Mouse (Mus musculus) limb, embryonic 14.5 days (tissue): ENCODE data around the gene Tchh. TPM values are rescaled to one million over a fixed set of nuclear protein-coding genes. Genes with fewer than 3 reads are reported as not detected.
"Not testable (repeated sequence)": the region's sequence is repeated elsewhere in the genome, so short reads cannot be mapped to it uniquely, and the experiment has no call there.

Experiments used
- ATAC-seq: fragments of 200-750 bp; cut with Nextera tagmentation; 2 replicates; pipeline ENCODE4 v1.8.0; 2017; ENCODE audit warnings: low read depth, moderate number of reproducible peaks, moderate TSS enrichment; ENCODE audit not compliant: low FRiP score
- DNase-seq: peaks from one replicate; pipeline ENCODE4 v3.0.0-alpha.2; 2015; ENCODE audit warnings: low spot score
- H3K27ac ChIP-seq: fragments of 300-500 bp; sonication (generic); replicated peaks from 2 replicates; pipeline ENCODE4 v1.5.1; 2014; ENCODE audit warnings: low read depth, mild to moderate bottlenecking, low read length, moderate library complexity, mixed read lengths
- H3K27me3 ChIP-seq: fragments of 300-500 bp; sonication (generic); 2 replicates; pipeline ENCODE4 v1.6.1; 2014; ENCODE audit warnings: low read length, mixed read lengths; ENCODE audit not compliant: control insufficient read depth, insufficient read depth
- H3K36me3 ChIP-seq: fragments of 300-500 bp; sonication (generic); 2 replicates; pipeline ENCODE4 v1.6.1; 2014; ENCODE audit warnings: mild to moderate bottlenecking, low read length, moderate library complexity, mixed read lengths; ENCODE audit not compliant: control insufficient read depth, insufficient read depth
- H3K4me1 ChIP-seq: fragments of 300-500 bp; sonication (generic); 2 replicates; pipeline ENCODE4 v1.6.1; 2014; ENCODE audit warnings: antibody characterized with exemption, low read length, mixed read lengths; ENCODE audit not compliant: control insufficient read depth, insufficient read depth
- H3K4me2 ChIP-seq: fragments of 300-500 bp; sonication (generic); replicated peaks from 2 replicates; pipeline ENCODE4 v1.6.1; 2014; ENCODE audit warnings: low read depth, mild to moderate bottlenecking, low read length, moderate library complexity; ENCODE audit not compliant: severe bottlenecking
- H3K4me3 ChIP-seq: fragments of 300-500 bp; sonication (generic); replicated peaks from 2 replicates; pipeline ENCODE4 v1.5.1; 2014; ENCODE audit warnings: low read length
- H3K9ac ChIP-seq: fragments of 300-500 bp; sonication (generic); 2 replicates; pipeline ENCODE4 v1.6.1; 2014; ENCODE audit warnings: mild to moderate bottlenecking, low read depth, low read length, moderate library complexity; ENCODE audit not compliant: severe bottlenecking
- H3K9me3 ChIP-seq: fragments of 300-500 bp; sonication (generic); 2 replicates; pipeline ENCODE4 v1.6.1; 2016; ENCODE audit warnings: low read length; ENCODE audit not compliant: control insufficient read depth
- POLR2A ChIP-seq: fragments of 200-500 bp; IDR thresholded peaks from 2 replicates; pipeline ENCODE4 v1.8.0; 2012; ENCODE audit warnings: inconsistent platforms, mild to moderate bottlenecking, moderate library complexity, borderline replicate concordance; ENCODE audit not compliant: insufficient read depth, insufficient read length; ENCODE audit errors: extremely low read depth
- WGBS: fragments of 180-500 bp; shearing (Covaris S2); extraction: QIAGEN DNeasy Blood & Tissue Kit; methylation state at CpG from one replicate; pipeline ENCODE4 v1.1.7; 2014; 5-methylcytosine and 5-hydroxymethylcytosine counted together
- polyA plus RNA-seq, 2 experiments: library from polyadenylated mRNA; depleted of rRNA in 1 of 2; stranded (reverse) in 1 of 2; unstranded in 1 of 2; fragments of >200 nt; fragmentation: Nextera tagmentation in 1 of 2; extraction: Ambion mirVana in 1 of 2; gene quantifications; 2 replicates each; pipeline versions ENCODE4 v1.2.1 to v1.2.3; 2012 to 2014

The Tchh gene
- polyA plus RNA-seq, 2 experiments = 1.3 to 2.5 TPM

GRCm38 (mm10) chr3:93481982-93482616 is 40.0 kb downstream of the Tchh start:
- H3K4me1 ChIP-seq = no peaks in the 10 kb centered on the region
- no peak overlapping the region for H3K9ac ChIP-seq
- no peaks in the 10 kb centered on the region for H3K36me3 ChIP-seq
- WGBS = 53% methylated on average over 2 of the region's 2 CpGs
- H3K9me3 ChIP-seq = no peaks in the 10 kb centered on the region
- DNase-seq = no peak
- H3K27me3 ChIP-seq = no peaks in the 10 kb centered on the region
- no peak for ATAC-seq
- no peak for TF ChIP-seq POLR2A
- no peak overlapping the region for H3K4me2 ChIP-seq
- no peak overlapping the region for H3K4me3 ChIP-seq
- H3K27ac ChIP-seq = no peak overlapping the region

GRCm38 (mm10) chr3:93485611-93486010 is 43.5 kb downstream of the Tchh start:
- no peaks in the 10 kb centered on the region for H3K4me1 ChIP-seq
- 89% methylated on average over 3 of the region's 3 CpGs for WGBS
- DNase-seq (no peak), ATAC-seq (no peak)
- H3K27ac ChIP-seq = no peak overlapping the region
- no peaks in the 10 kb centered on the region for H3K9me3 ChIP-seq
- H3K4me2 ChIP-seq = no peak overlapping the region
- no peak overlapping the region for H3K9ac ChIP-seq
- no peaks in the 10 kb centered on the region for H3K27me3 ChIP-seq
- H3K4me3 ChIP-seq = no peak overlapping the region
- H3K36me3 ChIP-seq = no peaks in the 10 kb centered on the region
- TF ChIP-seq POLR2A = no peak

GRCm38 (mm10) chr3:93488541-93488940 is 46.4 kb downstream of the Tchh start:
- no peak for TF ChIP-seq POLR2A
- no peaks in the 10 kb centered on the region for H3K36me3 ChIP-seq
- DNase-seq (no peak), ATAC-seq (no peak)
- H3K9me3 ChIP-seq = no peaks in the 10 kb centered on the region
- H3K9ac ChIP-seq = no peak overlapping the region
- H3K27ac ChIP-seq = no peak overlapping the region
- H3K4me3 ChIP-seq = no peak overlapping the region
- no peaks in the 10 kb centered on the region for H3K4me1 ChIP-seq
- no peaks in the 10 kb centered on the region for H3K27me3 ChIP-seq
- WGBS = 80% methylated on average over 2 of the region's 2 CpGs
- H3K4me2 ChIP-seq = no peak overlapping the region

- no peak overlapping the region for H3K4me2 ChIP-seq
- ATAC-seq (no peak), DNase-seq (no peak)
- H3K27me3 ChIP-seq = no peaks in the 10 kb centered on the region
- no peak overlapping the region for H3K4me3 ChIP-seq
- H3K27ac ChIP-seq = no peak overlapping the region
- WGBS = 76% methylated on average over 3 of the region's 3 CpGs
- H3K36me3 ChIP-seq = no peaks in the 10 kb centered on the region
- H3K9me3 ChIP-seq = no peaks in the 10 kb centered on the region
- H3K4me1 ChIP-seq = no peaks in the 10 kb centered on the region
- no peak for TF ChIP-seq POLR2A
- no peak overlapping the region for H3K9ac ChIP-seq
Observed at GRCm38 (mm10) chr3:93492176-93492575, 50.0 kb downstream of the Tchh start.

- ATAC-seq = peak; percentile 71; the same call in 1 of the 2 replicates
- 2% methylated on average over 4 of the region's 4 CpGs for WGBS
- no peak for TF ChIP-seq POLR2A
Observed at GRCm38 (mm10) chr3:93493992-93494391, 51.9 kb downstream of the Tchh start.

GRCm38 (mm10) chr3:93494774-93495173 is 52.6 kb downstream of the Tchh start:
- not testable (repeated sequence) for H3K9ac ChIP-seq, H3K27me3 ChIP-seq, DNase-seq, ATAC-seq, H3K4me3 ChIP-seq, H3K27ac ChIP-seq, H3K4me1 ChIP-seq, H3K4me2 ChIP-seq, H3K9me3 ChIP-seq, H3K36me3 ChIP-seq
- 23% methylated on average over 5 of the region's 5 CpGs for WGBS

More at GRCm38 (mm10) chr3:93493992-93494391, 51.9 kb downstream of the Tchh start:
- H3K4me1 ChIP-seq = no peaks in the 10 kb centered on the region
- no peaks in the 10 kb centered on the region for H3K27me3 ChIP-seq
- no peak overlapping the region for H3K4me3 ChIP-seq
- H3K9me3 ChIP-seq = no peaks in the 10 kb centered on the region
- peak; percentile 93 for DNase-seq
- H3K9ac ChIP-seq = no peak overlapping the region
- no peak overlapping the region for H3K4me2 ChIP-seq
- H3K36me3 ChIP-seq = no peaks in the 10 kb centered on the region
- H3K27ac ChIP-seq = no peak overlapping the region
